Mouse (Mus musculus) megakaryocyte-erythroid progenitor cell, adult 5 weeks (primary cell): ENCODE data around the gene Smim12. TPM values are rescaled to one million over a fixed set of nuclear protein-coding genes. Genes with fewer than 3 reads are reported as not detected.

Source experiments
- polyA plus RNA-seq: library from polyadenylated mRNA; stranded (reverse); fragments of >175 nt; gene quantifications from 2 replicates; pipeline ENCODE4 v1.2.3, GENCODE M21; 2012

The Smim12 gene
- 41.3 and 47.2 TPM in 2 replicates for polyA plus RNA-seq

GRCm38 (mm10) chr4:127243552-127243951 lies at the start of gene Smim12:
Smim12 (plus strand) TSS chr4:127243784.

Other genes with a start within 250 kb of the Smim12 start
- gene Sfpq, start 222.5 kb upstream of the Smim12 start, polyA plus RNA-seq: 402 and 524 TPM in 2 replicates
- 2.2 and 2.3 TPM in 2 replicates for gene Zmym1, start 182.6 kb upstream of the Smim12 start, polyA plus RNA-seq
- gene Zmym6, start 166.4 kb upstream of the Smim12 start, polyA plus RNA-seq: 1.1 and 1.3 TPM in 2 replicates
- 0.76 and 1.0 TPM in 2 replicates for gene Tmem35b, start 120.1 kb upstream of the Smim12 start, polyA plus RNA-seq
- 0.08 TPM in 1 of 2 replicates, not detected in the other for gene Dlgap3, start 74.6 kb upstream of the Smim12 start, polyA plus RNA-seq
- 0.06 TPM in 1 of 2 replicates, not detected in the other for gene Gja4, start 70.3 kb downstream of the Smim12 start, polyA plus RNA-seq
- gene Gjb3, start 87.1 kb downstream of the Smim12 start, polyA plus RNA-seq: 0.75 and 0.90 TPM in 2 replicates
- gene Gjb4, start 110.3 kb downstream of the Smim12 start, polyA plus RNA-seq: not detected in 2 replicates
- not detected in 2 replicates for gene Gjb5, start 114.4 kb downstream of the Smim12 start, polyA plus RNA-seq